Mouse (Mus musculus) CH12.LX (cell line): ENCODE results near the gene Apbb1ip.

Experiments used
- BHLHE40 ChIP-seq: IDR thresholded peaks from 2 replicates; pipeline ENCODE4 v1.6.1; 2011; ENCODE audit warnings: mild to moderate bottlenecking, low read depth, low read length, improper control_type of control experiment
- CTCF ChIP-seq, 2 experiments: IDR thresholded peaks in 1 of 2; conservative IDR thresholded peaks in 1 of 2; 2 replicates each; pipeline ENCODE4 v1.5.1; 2011 to 2012; ENCODE audit warnings: low read depth in 2 of 2, low read length in 2 of 2, improper control_type of control experiment in 1 of 2, inconsistent platforms in 1 of 2, mild to moderate bottlenecking in 1 of 2, moderate library complexity in 1 of 2
- POLR2A ChIP-seq: IDR thresholded peaks from 2 replicates; pipeline ENCODE4 v1.6.1; 2011; ENCODE audit warnings: low read depth, mild to moderate bottlenecking, improper control_type of control experiment, low read length

DNA sequence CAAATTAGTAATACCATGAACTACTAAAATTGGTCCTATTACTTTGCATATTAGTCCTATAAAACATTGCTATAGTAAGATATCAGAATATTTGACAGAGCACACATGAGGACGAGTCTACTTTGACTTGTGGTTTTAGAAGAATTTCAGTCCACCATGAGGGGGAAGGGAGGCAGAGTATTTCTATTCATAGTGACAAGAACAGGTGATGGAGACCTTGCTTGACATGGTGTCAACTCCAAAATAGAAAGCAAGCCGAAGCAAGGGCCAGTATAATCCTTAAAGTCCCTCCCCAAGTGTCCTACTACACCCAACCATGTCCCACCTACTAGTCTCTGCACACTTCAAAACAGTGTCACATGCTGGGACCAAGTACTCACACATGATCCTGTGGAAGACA, 37.8 kb upstream of the Apbb1ip start:
- TF ChIP-seq BHLHE40 (no peak), CTCF (conservative IDR thresholded peaks at IDR 0.05 in 1 of 2, IDR thresholded peaks at IDR 0.05 in 1 of 2; ENCODE audit: low read depth in 2 of 2, low read length in 2 of 2) (no peak), POLR2A (no peak)
